Mouse (Mus musculus) myocyte (in vitro differentiated cells): ENCODE data around the gene March1.

ENCODE experiments used
- POLR2A ChIP-seq: IDR thresholded peaks from one replicate; pipeline ENCODE4 v1.6.1; 2011; ENCODE audit warnings: low read depth, mild to moderate bottlenecking, control low read depth, moderate library complexity; ENCODE audit not compliant: insufficient read length
- TCF12 ChIP-seq: IDR thresholded peaks from one replicate; pipeline ENCODE4 v1.6.1; 2011; ENCODE audit warnings: mild to moderate bottlenecking, control low read depth; ENCODE audit not compliant: poor library complexity, insufficient read depth, severe bottlenecking
- USF1 ChIP-seq: IDR thresholded peaks from one replicate; pipeline ENCODE4 v1.6.1; 2011; ENCODE audit warnings: low read depth, mild to moderate bottlenecking, control low read depth, moderate library complexity

DNA sequence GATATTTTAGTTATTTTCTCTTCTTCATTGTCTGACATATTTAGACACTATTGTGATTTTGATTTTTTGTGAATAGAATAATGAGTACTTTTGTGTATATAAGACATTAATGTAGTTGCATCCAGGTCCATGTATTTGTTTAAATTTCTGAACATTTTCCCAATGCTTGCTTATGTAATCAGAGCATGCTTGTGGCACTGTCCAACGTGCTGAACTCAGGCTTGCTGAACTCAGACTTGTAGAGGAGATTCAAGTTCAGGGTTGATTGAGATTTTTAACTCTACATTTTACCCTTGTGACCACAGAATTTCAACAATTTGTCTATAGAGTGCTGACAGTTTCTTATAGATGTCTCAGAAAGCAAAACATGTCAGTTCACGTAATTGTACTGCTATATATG, 14.5 kb upstream of the March1 start:
- TF ChIP-seq POLR2A (no peak), TCF12 (no peak), USF1 (no peak)
